ENCODE assay signal across 24 mouse cellular contexts in genomic region chr5:42054636-42055035, GRCm38 (mm10). TPM values are rescaled to one million over a fixed set of nuclear protein-coding genes. Genes with fewer than 3 reads are reported as not detected.
DNase-seq lines count a peak whose midpoint lies in the region; ATAC-seq lines count a peak whose summit lies in the region.
"Had no signal": no experiment of that assay in that cellular context is flagged by ENCODE, and none has a peak within 500 bp of the region (broad histone marks: within the 10 kb centered on the region; RNA-seq: fewer than 3 reads in every experiment).

No protein-coding gene starts in this region.

- H3K27ac ChIP-seq in hindbrain, embryonic 15.5 days (replicated peaks) = no peak overlapping the region
- no peak overlapping the region for H3K27ac ChIP-seq in hindbrain, embryonic 10.5 days
- no peak overlapping the region for H3K27ac ChIP-seq in kidney, embryonic 15.5 days
- H3K27ac ChIP-seq: embryonic facial prominence, embryonic 15.5 days; heart, adult 2 months; intestine, embryonic 15.5 days; limb, embryonic 12.5 days; liver, embryonic 12.5 days; neural tube, embryonic 12.5 days had no signal

- no peak overlapping the region for H3K9ac ChIP-seq in hindbrain, embryonic 15.5 days
- H3K9ac ChIP-seq in kidney, embryonic 15.5 days = no peak overlapping the region
- H3K9ac ChIP-seq: embryonic facial prominence, embryonic 15.5 days; intestine, embryonic 15.5 days; limb, embryonic 12.5 days; liver, embryonic 12.5 days; lung, embryonic 14.5 days; neural tube, embryonic 12.5 days had no signal

- ATAC-seq in hindbrain, embryonic 15.5 days (ENCODE audit: low FRiP score, low read depth) = 0 out of 2 replicates have a peak, but pooled peaks have one; percentile 65
- ATAC-seq in kidney, embryonic 15.5 days (replicated peaks; ENCODE audit: low FRiP score) = no peak
- ATAC-seq: intestine, embryonic 15.5 days; liver, embryonic 12.5 days had no signal

- DNase-seq in hindbrain, embryonic 10.5 days (ENCODE audit: low spot score) = no peak
- peak; percentile 95 for DNase-seq in brain, adult 2 months (ENCODE audit: low read depth, low spot score)
- peak; percentile 60 for DNase-seq in cerebellum, adult 11 months
- peak; percentile 77 to 82 for DNase-seq in cerebellum, postnatal 10 days
- no peak for DNase-seq in MN1 (ENCODE audit: low spot score)
- DNase-seq: B cell, adult 2 months; gastrocnemius, postnatal 25 days; heart, adult 2 months; heart, postnatal 36 days; kidney, adult 9 months; lung, embryonic 14.5 days; lung, postnatal 36 days; right cerebral cortex, postnatal 14 days; spleen, adult 18-20 months had no signal

- H3K4me2 ChIP-seq in hindbrain, embryonic 15.5 days = no peak overlapping the region
- no peak overlapping the region for H3K4me2 ChIP-seq in kidney, embryonic 15.5 days
- H3K4me2 ChIP-seq: embryonic facial prominence, embryonic 15.5 days; intestine, embryonic 15.5 days; limb, embryonic 12.5 days; liver, embryonic 12.5 days; lung, embryonic 14.5 days; neural tube, embryonic 12.5 days had no signal

- no peak overlapping the region for H3K4me3 ChIP-seq in hindbrain, embryonic 15.5 days
- H3K4me3 ChIP-seq in hindbrain, embryonic 10.5 days = no peak overlapping the region
- H3K4me3 ChIP-seq in kidney, embryonic 15.5 days (replicated peaks) = no peak overlapping the region
- H3K4me3 ChIP-seq: embryonic facial prominence, embryonic 15.5 days; heart, adult 2 months; intestine, embryonic 15.5 days; limb, embryonic 12.5 days; liver, embryonic 12.5 days; neural tube, embryonic 12.5 days had no signal

- no peaks in the 10 kb centered on the region for H3K36me3 ChIP-seq in hindbrain, embryonic 15.5 days
- H3K36me3 ChIP-seq in hindbrain, embryonic 10.5 days = no peaks in the 10 kb centered on the region
- no peaks in the 10 kb centered on the region for H3K36me3 ChIP-seq in kidney, embryonic 15.5 days
- H3K36me3 ChIP-seq: embryonic facial prominence, embryonic 15.5 days; intestine, embryonic 15.5 days; limb, embryonic 12.5 days; liver, embryonic 12.5 days; neural tube, embryonic 12.5 days had no signal

- H3K4me1 ChIP-seq in hindbrain, embryonic 15.5 days (replicated peaks) = no peaks in the 10 kb centered on the region
- no peaks in the 10 kb centered on the region for H3K4me1 ChIP-seq in hindbrain, embryonic 10.5 days (replicated peaks)
- H3K4me1 ChIP-seq in kidney, embryonic 15.5 days = no peaks in the 10 kb centered on the region
- H3K4me1 ChIP-seq: embryonic facial prominence, embryonic 15.5 days; intestine, embryonic 15.5 days; limb, embryonic 12.5 days; liver, embryonic 12.5 days; neural tube, embryonic 12.5 days had no signal

- no peaks in the 10 kb centered on the region for H3K9me3 ChIP-seq in hindbrain, embryonic 15.5 days
- no peaks in the 10 kb centered on the region for H3K9me3 ChIP-seq in hindbrain, embryonic 10.5 days
- no peaks in the 10 kb centered on the region for H3K9me3 ChIP-seq in kidney, embryonic 15.5 days (replicated peaks)
- H3K9me3 ChIP-seq: embryonic facial prominence, embryonic 15.5 days; intestine, embryonic 15.5 days; limb, embryonic 12.5 days; liver, embryonic 12.5 days; neural tube, embryonic 12.5 days had no signal

- no peaks in the 10 kb centered on the region for H3K27me3 ChIP-seq in hindbrain, embryonic 15.5 days
- no peaks in the 10 kb centered on the region for H3K27me3 ChIP-seq in hindbrain, embryonic 10.5 days (ENCODE audit: insufficient read depth, poor library complexity, severe bottlenecking)
- H3K27me3 ChIP-seq in kidney, embryonic 15.5 days = no peaks in the 10 kb centered on the region
- H3K27me3 ChIP-seq: embryonic facial prominence, embryonic 15.5 days; intestine, embryonic 15.5 days; limb, embryonic 12.5 days; liver, embryonic 12.5 days; neural tube, embryonic 12.5 days had no signal

- 72% methylated on average over 4 of the region's 4 CpGs for WGBS in hindbrain, embryonic 15.5 days
- 90% methylated on average over 4 of the region's 4 CpGs for WGBS in hindbrain, embryonic 10.5 days
- WGBS in kidney, embryonic 15.5 days = 38% methylated on average over 4 of the region's 4 CpGs

RNA-seq across cellular contexts. Expression of gene Gm16223, which starts 13.1 kb away (rescaled TPM):
- 0.10 TPM in 1 of 2 replicates, not detected in the other for polyA plus RNA-seq in hindbrain, embryonic 15.5 days (2015; fragmentation: Nextera tagmentation; extraction: Ambion mirVana)
- polyA plus RNA-seq in hindbrain, embryonic 10.5 days (2016; fragmentation: Nextera tagmentation; extraction: Ambion mirVana) = not detected in 2 replicates
- not detected in 2 replicates for polyA plus RNA-seq in kidney, embryonic 15.5 days (2015; fragmentation: Nextera tagmentation; extraction: Ambion mirVana)
- polyA plus RNA-seq: embryonic facial prominence, embryonic 15.5 days; heart, adult 2 months; heart, embryonic 14.5 days; intestine, embryonic 15.5 days; large intestine, adult 2 months; limb, embryonic 12.5 days; liver, embryonic 12.5 days; lung, embryonic 14.5 days; neural tube, embryonic 12.5 days; stomach, embryonic 14.5 days had no signal

Comparison
In these comparisons a context has a peak if more than half of its experiments do, and no peak if none do; other contexts are left out.
1. DNase-seq: peak in brain, adult 2 months (single experiment), cerebellum, adult 11 months (single experiment) and cerebellum, postnatal 10 days (2 of 2); none in hindbrain, embryonic 10.5 days (single experiment) and MN1 (single experiment).